Mouse (Mus musculus) bone marrow, adult 2 months (tissue): ENCODE data around the gene Cops7a.

Source experiments
- CTCF ChIP-seq: fragments of 200-500 bp; IDR thresholded peaks from 2 replicates; pipeline ENCODE4 v1.5.1; 2011; ENCODE audit warnings: low read length, control low read depth; ENCODE audit not compliant: control insufficient read depth, insufficient read depth
- POLR2A ChIP-seq: fragments of 200-500 bp; IDR thresholded peaks from 2 replicates; pipeline ENCODE4 v1.6.1; 2011; ENCODE audit warnings: low read depth, mild to moderate bottlenecking, control low read depth, low read length, borderline replicate concordance; ENCODE audit not compliant: control insufficient read depth

- no peak for TF ChIP-seq POLR2A
- no peak for TF ChIP-seq CTCF
Measured at GRCm38 (mm10) chr6:124995831-124996403, 30.6 kb upstream of the Cops7a start.
